Mouse (Mus musculus) layer of hippocampus, adult 11-12 months (tissue): ENCODE results near the gene Ppp3r1.
"Not testable (repeated sequence)": the region's sequence is repeated elsewhere in the genome, so short reads cannot be mapped to it uniquely, and the experiment has no call there.

Experiments used
- DNase-seq: peaks from one replicate; pipeline ENCODE4 v3.0.0; 2022; ENCODE audit warnings: low spot score

Gene Ppp3r1

DNA sequence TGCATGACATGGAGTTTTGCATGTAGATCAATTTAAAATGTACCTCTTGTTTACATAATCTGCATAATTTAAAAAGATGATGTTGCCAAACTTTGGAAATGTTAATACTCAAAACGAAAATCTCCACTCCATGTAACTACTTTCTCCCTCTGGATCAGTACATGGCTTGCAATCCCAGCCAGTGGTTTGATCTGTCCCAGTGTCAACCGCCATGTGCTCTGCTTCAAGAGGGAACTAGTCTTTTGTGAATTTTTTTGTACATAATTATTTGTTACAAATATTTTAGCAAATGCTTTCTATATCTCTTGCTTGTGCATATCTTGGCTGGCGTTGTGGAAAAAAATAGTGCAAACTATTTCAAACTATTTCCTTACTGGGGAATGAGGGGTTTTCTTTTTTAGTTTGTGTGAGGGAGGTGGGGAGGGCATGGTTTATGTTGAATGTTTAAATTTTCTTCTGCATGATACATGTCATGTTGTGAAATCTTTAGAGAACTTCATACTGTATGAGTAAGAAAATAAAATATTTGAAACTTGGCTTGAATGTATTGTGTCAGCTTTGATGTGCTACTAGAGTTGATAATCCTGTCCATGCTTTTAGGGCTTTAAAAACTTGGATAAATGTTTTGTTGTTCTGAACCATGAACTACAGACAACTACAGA is 40.9 kb downstream of the Ppp3r1 start:
- DNase-seq: no peak

DNA sequence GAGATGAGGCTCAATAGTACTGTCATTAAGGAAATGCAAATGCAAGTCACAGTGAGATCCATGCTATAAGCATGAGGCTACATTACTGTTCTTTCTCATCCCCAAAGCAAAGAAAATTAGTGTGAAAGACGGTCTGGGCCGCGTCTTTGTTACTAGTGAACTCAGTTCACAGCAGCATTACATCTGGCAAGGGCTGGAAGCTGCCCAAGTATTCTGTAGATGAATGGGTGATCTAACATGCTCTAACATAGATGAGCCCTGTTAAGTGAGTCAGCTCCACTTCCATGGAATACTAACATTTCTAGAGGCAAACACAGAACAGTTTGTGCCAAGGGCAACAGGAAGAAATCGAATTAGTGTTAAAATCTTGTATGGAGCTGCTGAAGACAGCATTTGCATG is 41.9 kb downstream of the Ppp3r1 start:
- DNase-seq: no peak

DNA sequence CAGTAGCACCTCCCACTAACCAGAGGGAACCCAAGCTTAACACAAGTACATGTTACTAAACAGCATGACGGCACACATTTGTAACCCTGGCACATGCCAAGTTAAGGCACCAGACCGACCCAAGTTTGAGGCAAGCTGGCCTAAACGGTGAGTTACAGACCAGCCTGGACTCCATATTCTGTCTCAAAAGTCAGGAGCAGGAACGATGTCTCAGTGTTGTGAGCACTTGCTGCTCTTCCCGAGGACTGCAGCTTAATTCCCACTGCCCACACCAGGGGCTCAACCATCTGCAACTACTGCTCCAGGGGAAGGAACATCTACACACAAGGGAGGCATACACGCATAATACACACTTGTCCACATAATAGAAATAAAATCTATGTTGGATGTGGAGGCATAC is 43.4 kb downstream of the Ppp3r1 start:
- DNase-seq: no peak

DNA sequence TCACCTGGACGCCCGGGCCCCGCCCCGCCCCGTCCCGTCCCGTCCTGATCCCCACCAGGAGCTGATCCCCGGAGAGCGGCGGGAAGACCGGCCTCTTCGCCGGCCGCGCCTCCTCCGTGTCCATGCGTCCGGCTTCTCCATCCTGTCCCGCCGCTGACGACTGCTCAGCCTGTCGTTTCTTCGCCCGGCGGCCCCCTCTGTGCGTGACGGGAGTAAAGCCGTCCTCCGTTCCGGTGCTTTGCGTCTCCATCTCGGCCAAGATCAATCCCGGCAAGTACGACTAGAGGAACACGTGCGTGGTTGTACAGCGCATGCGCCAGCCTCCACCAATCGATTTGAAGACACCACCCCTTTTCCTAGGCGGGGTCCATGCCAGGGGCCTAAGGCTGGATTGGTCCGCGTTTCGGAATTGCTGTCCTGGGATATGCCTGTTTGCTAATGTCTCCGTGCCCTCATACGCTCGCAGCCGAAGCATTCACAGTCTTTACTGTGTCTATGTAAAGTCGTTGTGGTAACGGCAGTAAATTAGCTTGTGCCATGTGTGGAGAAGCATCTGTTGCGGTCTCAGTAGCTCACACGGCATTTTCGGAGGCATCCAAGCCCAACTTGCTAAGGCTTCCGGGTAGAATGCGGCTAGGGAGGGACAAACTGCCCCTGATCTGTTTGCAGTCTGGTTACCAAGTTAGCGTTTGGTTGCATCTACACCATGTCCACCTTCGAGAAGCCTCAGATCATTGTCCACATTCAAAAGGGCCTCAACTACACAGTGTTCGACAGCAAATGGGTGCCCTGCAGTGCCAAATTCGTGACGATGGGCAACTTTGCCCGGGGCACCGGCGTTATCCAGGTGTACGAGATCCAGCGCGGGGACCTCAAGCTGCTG is 52.4 kb downstream of the Ppp3r1 start, which contains the start of gene Pno1:
TSS of gene Pno1 (minus strand) at position 311 of the 883 bp plus-strand sequence.
- peak; percentile 97 for DNase-seq

DNA sequence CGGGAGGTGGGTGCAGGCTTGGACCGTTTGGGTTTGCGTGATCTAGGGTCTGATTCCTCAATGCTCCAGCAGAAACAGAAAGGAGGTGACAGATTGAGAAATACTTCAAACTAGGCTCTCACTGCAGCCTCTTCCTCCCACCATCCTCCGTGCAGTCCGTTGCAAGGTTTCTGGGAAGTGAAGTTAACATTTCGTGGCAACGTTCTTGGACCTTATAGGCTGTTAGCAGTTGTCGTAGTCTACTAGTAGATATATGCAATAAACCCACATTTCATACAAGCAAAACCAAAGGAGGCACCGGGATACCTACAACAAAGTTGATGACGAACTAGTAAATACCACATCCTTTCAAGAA is 53.1 kb downstream of the Ppp3r1 start:
- no peak for DNase-seq

DNA sequence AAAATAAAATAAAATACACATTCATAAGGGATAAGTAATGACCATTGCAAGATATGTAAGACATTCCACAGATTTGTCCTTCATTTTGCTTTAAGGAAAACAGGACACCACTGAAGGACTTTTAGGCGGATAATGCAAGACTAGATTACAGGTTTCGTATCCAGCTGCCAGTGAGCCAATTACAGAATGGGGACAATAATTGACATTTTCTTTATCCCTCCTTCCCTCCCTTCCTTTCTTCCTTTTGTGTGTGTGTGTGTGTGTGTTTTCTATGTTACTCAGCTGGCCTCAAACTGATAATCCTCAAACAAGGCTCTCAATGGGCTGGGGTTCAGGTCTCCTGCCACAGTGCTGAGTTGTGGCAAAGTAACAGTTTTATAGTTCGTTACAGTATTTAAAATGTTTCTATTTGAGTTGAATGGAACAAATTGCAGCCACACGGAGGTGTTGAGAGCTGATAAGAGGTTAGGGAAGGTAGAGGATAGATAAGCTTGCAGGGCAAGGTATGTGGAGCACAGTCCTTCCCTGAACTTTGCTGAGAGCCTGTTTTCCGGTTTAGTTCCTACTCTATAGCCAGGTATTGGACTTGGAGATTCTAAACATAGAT is 53.9 kb downstream of the Ppp3r1 start:
- no peak for DNase-seq

DNA sequence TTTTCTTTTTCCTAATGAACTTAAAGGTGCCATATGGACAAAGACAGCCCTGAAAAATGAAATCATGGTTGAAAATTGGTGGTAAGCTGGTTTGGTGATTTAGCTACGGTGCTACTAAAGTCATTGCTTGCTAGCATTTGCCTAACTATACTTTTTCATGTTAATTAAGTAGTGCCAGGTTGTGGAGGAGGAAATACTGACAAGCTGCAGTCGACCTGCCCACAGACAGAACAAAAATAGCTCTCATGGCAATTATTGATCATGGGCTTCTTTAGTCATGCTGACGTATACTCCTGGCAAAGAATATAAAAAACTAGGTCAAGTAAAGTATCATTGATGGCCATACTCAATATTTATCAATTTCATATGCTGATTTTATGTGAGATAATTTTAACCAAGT is 56.4 kb downstream of the Ppp3r1 start:
- DNase-seq: no peak

DNA sequence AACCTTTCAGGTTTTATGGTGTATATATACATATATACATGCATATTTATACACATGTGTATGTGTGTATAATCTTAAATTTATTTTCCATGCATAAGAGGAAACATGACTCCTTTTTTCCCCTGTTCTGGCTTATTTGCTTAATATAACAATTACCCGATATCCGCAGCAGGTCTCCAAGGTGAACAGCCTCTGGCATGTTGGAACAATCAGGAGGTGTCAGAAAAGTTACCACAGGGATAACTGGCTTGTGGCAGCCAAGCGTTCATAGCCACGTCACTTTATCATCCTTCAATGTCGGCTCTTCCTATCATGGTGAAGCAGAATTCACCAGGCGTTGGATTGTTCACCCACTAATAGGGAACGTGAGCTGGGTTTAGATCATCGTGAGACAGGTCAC is 62.1 kb downstream of the Ppp3r1 start:
- DNase-seq: no peak

DNA sequence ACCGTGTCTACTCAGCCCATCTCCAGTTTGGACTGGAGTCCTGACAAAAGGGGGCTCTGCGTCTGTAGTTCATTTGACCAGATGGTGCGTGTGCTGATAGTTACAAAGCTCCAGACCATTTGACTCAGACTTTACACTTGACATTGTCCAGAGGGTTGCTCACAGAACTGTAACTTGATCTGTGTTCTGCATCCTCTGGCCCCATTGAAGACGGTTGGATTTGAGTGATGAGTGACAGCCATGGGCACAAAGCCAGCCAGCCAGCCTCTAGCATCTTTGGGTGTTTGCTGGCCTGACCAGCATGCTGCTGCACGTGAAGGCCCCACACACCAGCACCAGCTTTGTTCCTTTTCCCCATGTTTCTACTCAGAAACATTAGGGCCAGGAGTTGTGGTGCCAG is 73.7 kb downstream of the Ppp3r1 start:
- no peak for DNase-seq

DNA sequence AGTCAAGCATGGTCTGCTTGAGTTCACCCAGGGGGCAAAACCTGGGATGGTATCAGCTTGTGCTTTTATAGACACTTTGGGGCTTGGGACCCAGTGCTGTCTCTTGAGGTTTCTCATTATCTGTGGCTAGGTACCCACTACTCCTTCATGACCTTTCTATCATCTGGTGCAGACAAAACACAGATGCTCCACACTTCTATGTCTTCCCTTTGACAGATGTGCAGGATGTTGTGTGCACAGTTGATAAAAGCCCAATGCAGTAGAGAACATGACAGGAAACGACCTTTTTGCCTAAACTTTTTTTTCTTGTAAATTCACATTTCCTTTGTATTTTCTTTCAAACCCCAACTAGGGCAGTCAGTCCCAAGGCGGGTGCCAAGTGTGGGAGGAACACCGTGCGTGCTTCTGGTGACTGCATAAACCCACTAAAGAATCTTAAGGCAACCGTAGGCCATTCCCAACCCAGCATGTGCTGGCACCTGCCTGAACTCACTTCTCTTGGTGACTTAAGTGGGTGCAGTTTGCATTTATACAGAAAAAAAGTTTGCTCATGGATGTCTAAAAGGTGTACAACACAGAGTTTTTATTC is 77.5 kb downstream of the Ppp3r1 start:
- no peak for DNase-seq

DNA sequence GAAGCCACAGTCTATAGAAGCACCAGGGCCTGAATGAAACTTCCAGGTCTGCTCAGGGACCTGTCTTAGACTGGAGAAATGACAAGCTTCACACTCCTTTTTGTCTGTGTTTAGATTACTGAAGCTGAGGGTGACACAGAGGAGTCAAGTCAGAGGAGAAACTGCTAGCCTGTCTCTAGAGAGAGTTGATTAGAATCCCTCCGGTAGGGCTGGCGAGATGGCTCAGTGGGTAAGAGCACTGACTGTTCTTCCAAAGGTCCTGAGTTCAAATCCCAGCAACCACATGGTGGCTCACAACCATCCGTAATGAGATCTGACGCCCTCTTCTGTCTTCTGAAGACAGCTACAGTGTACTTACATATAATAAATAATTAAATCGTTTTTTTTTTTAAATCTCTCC is 79.5 kb downstream of the Ppp3r1 start:
- DNase-seq: not testable (repeated sequence)

DNA sequence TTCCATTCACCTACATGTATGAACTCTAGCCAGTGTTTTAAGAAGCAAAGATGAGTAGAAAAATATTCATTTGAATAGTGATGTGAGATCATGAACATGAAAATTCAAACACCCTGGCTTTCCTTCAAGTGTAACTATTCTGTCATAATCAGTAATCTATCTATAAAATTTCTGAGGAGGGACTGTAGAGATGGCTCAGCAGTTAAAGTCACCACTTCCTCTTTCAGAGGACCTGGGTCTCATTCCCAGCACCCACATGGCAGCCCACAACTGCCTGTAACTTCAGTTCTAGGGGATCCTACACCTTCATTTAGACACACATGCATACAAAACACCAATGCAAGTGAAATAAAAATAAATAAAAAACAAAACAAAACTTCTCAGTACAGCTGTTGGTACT is 89.7 kb downstream of the Ppp3r1 start:
- no peak for DNase-seq
